31 mouse cellular contexts compared by ENCODE assay signal in the genomic region with DNA sequence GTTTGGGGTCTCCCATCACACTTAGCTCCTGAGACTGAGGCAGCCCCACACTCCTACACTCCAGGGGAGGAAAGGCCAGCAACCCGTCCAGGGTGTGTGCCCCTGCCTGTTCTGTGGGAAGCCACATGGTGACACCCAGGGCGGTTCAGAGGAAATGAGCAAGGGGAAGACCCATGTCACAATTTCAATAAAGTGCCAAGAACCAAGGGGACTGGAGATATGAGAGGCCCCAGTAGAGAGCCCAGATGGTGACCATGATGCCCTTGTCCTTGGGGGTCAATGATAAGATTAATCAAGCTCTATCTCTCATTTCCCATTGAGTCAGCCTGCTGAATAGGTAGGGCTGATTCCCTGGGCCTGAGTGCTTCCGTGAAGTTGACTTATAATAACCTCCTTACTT. TPM values are rescaled to one million over a fixed set of nuclear protein-coding genes. Genes with fewer than 3 reads are reported as not detected.
DNase-seq lines count a peak whose midpoint lies in the region; ATAC-seq and TF ChIP-seq lines count a peak whose summit lies in the region.
"Had no signal": no experiment of that assay in that cellular context is flagged by ENCODE, and none has a peak within 500 bp of the region (broad histone marks: within the 10 kb centered on the region; RNA-seq: fewer than 3 reads in every experiment).

No protein-coding gene starts in this region.

- peak; percentile 54 for DNase-seq in kidney, adult 2 months
- no peak for DNase-seq in kidney, postnatal 10 days
- DNase-seq in spleen, adult 2 months (ENCODE audit: low read depth in 1 of 2, low spot score in 2 of 2): no peak
- DNase-seq in spleen, adult 18-20 months: no peak
- peak; percentile 80 for DNase-seq in 416B (ENCODE audit: low read depth)
- DNase-seq: adrenal gland, postnatal 25 days; B cell, adult 2 months; cerebellum, adult 18-20 months; cerebellum, postnatal 10 days; heart, postnatal 10 days; kidney, adult 9 months; layer of hippocampus, postnatal 36 days; left cerebral cortex, postnatal 4 days; liver, embryonic 13.5 days; lung, adult 2 months; lung, postnatal 10 days; retina, postnatal 1 day; right cerebral cortex, postnatal 14 days; thymus, adult 2 months; thymus, postnatal 4 days had no signal

- no peak overlapping the region for H3K27ac ChIP-seq in kidney, adult 2 months (ENCODE audit: insufficient read depth, low read depth, low read length)
- H3K27ac ChIP-seq in spleen, adult 2 months (ENCODE audit: insufficient read depth, low read length): 0 out of 2 replicates have a peak overlapping the region, but pooled peaks have one; percentile 24
- H3K27ac ChIP-seq in intestine, embryonic 15.5 days: no peak overlapping the region
- no peak overlapping the region for H3K27ac ChIP-seq in forebrain, embryonic 12.5 days
- H3K27ac ChIP-seq: embryonic facial prominence, embryonic 13.5 days; forebrain, embryonic 10.5 days; heart, embryonic 13.5 days; hindbrain, embryonic 14.5 days; liver, embryonic 13.5 days had no signal

- no peak for TF ChIP-seq POLR2A in kidney, adult 2 months (IDR thresholded peaks at IDR 0.05; ENCODE audit: low read depth, low read length)
- TF ChIP-seq POLR2A in spleen, adult 2 months (IDR thresholded peaks at IDR 0.05; ENCODE audit: low read depth, low read length): no peak

- peak; percentile 26 for ATAC-seq in granulocyte monocyte progenitor cell, adult 5-6 weeks (replicated peaks; ENCODE audit: poor library complexity, severe bottlenecking)
- no peak for ATAC-seq in intestine, embryonic 15.5 days
- ATAC-seq in forebrain, embryonic 12.5 days (ENCODE audit: low FRiP score): no peak
- ATAC-seq: forebrain, embryonic 16.5 days; intestine, embryonic 16.5 days had no signal

- TF ChIP-seq CTCF in kidney, adult 2 months (conservative IDR thresholded peaks at IDR 0.05; ENCODE audit: insufficient read depth, insufficient read length, low read depth, low read length): no peak
- no peak for TF ChIP-seq CTCF in spleen, adult 2 months (IDR thresholded peaks at IDR 0.05; ENCODE audit: extremely low read depth, insufficient read depth, insufficient read length, insufficient replicate concordance)

- no peaks in the 10 kb centered on the region for H3K27me3 ChIP-seq in kidney, adult 2 months (replicated peaks; ENCODE audit: control insufficient read depth, insufficient read depth, low read length)
- H3K27me3 ChIP-seq in spleen, adult 2 months (ENCODE audit: control insufficient read depth, insufficient read depth, low read length): no peaks in the 10 kb centered on the region
- H3K27me3 ChIP-seq in intestine, embryonic 15.5 days (replicated peaks): no peaks in the 10 kb centered on the region
- peaks cover 10% of the 10 kb centered on the region for H3K27me3 ChIP-seq in forebrain, embryonic 12.5 days
- H3K27me3 ChIP-seq: embryonic facial prominence, embryonic 13.5 days had no signal

- peaks cover 20% of the 10 kb centered on the region for H3K4me1 ChIP-seq in kidney, adult 2 months (ENCODE audit: control insufficient read depth, insufficient read depth, low read length)
- H3K4me1 ChIP-seq in spleen, adult 2 months (ENCODE audit: control insufficient read depth, insufficient read depth, insufficient read length): peaks cover 27% of the 10 kb centered on the region
- peaks cover 17% of the 10 kb centered on the region for H3K4me1 ChIP-seq in intestine, embryonic 15.5 days (replicated peaks)
- peaks cover 35% of the 10 kb centered on the region for H3K4me1 ChIP-seq in forebrain, embryonic 12.5 days

- H3K9me3 ChIP-seq in intestine, embryonic 15.5 days: no peaks in the 10 kb centered on the region
- no peaks in the 10 kb centered on the region for H3K9me3 ChIP-seq in forebrain, embryonic 12.5 days
- H3K9me3 ChIP-seq: embryonic facial prominence, embryonic 13.5 days; forebrain, embryonic 10.5 days; G1E; heart, embryonic 13.5 days; liver, embryonic 13.5 days had no signal

- 66% methylated on average over 3 of the region's 3 CpGs for WGBS in kidney, adult 2 months
- WGBS in spleen, adult 2 months: 51% methylated on average over 3 of the region's 3 CpGs
- 78% methylated on average over 3 of the region's 3 CpGs for WGBS in intestine, embryonic 15.5 days
- WGBS in forebrain, embryonic 12.5 days: 89% methylated on average over 3 of the region's 3 CpGs

- H3K9ac ChIP-seq in intestine, embryonic 15.5 days: no peak overlapping the region
- H3K9ac ChIP-seq in forebrain, embryonic 12.5 days: no peak overlapping the region
- H3K9ac ChIP-seq: embryonic facial prominence, embryonic 13.5 days; heart, embryonic 13.5 days; hindbrain, embryonic 14.5 days; liver, embryonic 13.5 days had no signal

- no peak overlapping the region for H3K4me3 ChIP-seq in kidney, adult 2 months (ENCODE audit: insufficient read depth, low read depth, low read length)
- no peak overlapping the region for H3K4me3 ChIP-seq in spleen, adult 2 months (ENCODE audit: extremely low read depth, insufficient read depth, insufficient read length)
- H3K4me3 ChIP-seq in intestine, embryonic 15.5 days (replicated peaks): no peak overlapping the region
- no peak overlapping the region for H3K4me3 ChIP-seq in forebrain, embryonic 12.5 days (replicated peaks)
- H3K4me3 ChIP-seq: embryonic facial prominence, embryonic 13.5 days; forebrain, embryonic 10.5 days; heart, embryonic 13.5 days; liver, embryonic 13.5 days had no signal

- no peaks in the 10 kb centered on the region for H3K36me3 ChIP-seq in kidney, adult 2 months (ENCODE audit: control insufficient read depth, insufficient read depth, low read length)
- H3K36me3 ChIP-seq in spleen, adult 2 months (ENCODE audit: control insufficient read depth, insufficient read depth, low read length): no peaks in the 10 kb centered on the region
- no peaks in the 10 kb centered on the region for H3K36me3 ChIP-seq in intestine, embryonic 15.5 days
- peaks cover 1% of the 10 kb centered on the region for H3K36me3 ChIP-seq in forebrain, embryonic 12.5 days (replicated peaks)

- H3K4me2 ChIP-seq in intestine, embryonic 15.5 days (replicated peaks): no peak overlapping the region
- no peak overlapping the region for H3K4me2 ChIP-seq in forebrain, embryonic 12.5 days
- H3K4me2 ChIP-seq: embryonic facial prominence, embryonic 13.5 days; heart, embryonic 13.5 days; hindbrain, embryonic 14.5 days; liver, embryonic 13.5 days; midbrain, embryonic 11.5 days had no signal

RNA-seq across cellular contexts. Expression of gene Fam207a, which starts 3.6 kb away (rescaled TPM):
- 30.5 and 31.4 TPM in 2 replicates for polyA plus RNA-seq in kidney, adult 2 months (2012; rRNA removed)
- 21.1 and 25.6 TPM in 2 replicates for polyA plus RNA-seq in spleen, adult 2 months (2012; rRNA removed)
- 14.6 and 14.8 TPM in 2 replicates for total RNA-seq in granulocyte monocyte progenitor cell, adult 5-6 weeks (2014; fragmentation: Nextera tagmentation)
- 23.5 and 43.2 TPM in 2 replicates for total RNA-seq in granulocyte monocyte progenitor cell, adult 5-6 weeks (2017)
- 39.1 and 40.3 TPM in 2 replicates for polyA plus RNA-seq in intestine, embryonic 15.5 days (2015; fragmentation: Nextera tagmentation; extraction: Ambion mirVana)
- 39.4 and 44.1 TPM in 2 replicates for polyA plus RNA-seq in forebrain, embryonic 12.5 days (2016; fragmentation: Nextera tagmentation; extraction: Ambion mirVana)

RNA-seq across cellular contexts. Expression of gene Itgb2, which starts 10.9 kb away (rescaled TPM):
- 6.5 and 13.6 TPM in 2 replicates for polyA plus RNA-seq in kidney, adult 2 months (2012; rRNA removed)
- polyA plus RNA-seq in spleen, adult 2 months (2012; rRNA removed): 154 and 176 TPM in 2 replicates
- 17.1 and 28.9 TPM in 2 replicates for total RNA-seq in granulocyte monocyte progenitor cell, adult 5-6 weeks (2014; fragmentation: Nextera tagmentation)
- 32.0 and 36.6 TPM in 2 replicates for total RNA-seq in granulocyte monocyte progenitor cell, adult 5-6 weeks (2017)
- polyA plus RNA-seq in intestine, embryonic 15.5 days (2015; fragmentation: Nextera tagmentation; extraction: Ambion mirVana): 3.2 and 3.7 TPM in 2 replicates
- 0.64 and 0.74 TPM in 2 replicates for polyA plus RNA-seq in forebrain, embryonic 12.5 days (2016; fragmentation: Nextera tagmentation; extraction: Ambion mirVana)

Comparison
In these comparisons a context has a peak if more than half of its experiments do, and no peak if none do; other contexts are left out.
1. DNase-seq: peak in kidney, adult 2 months (single experiment) and 416B (single experiment); none in kidney, postnatal 10 days (single experiment), spleen, adult 2 months (0 of 2) and spleen, adult 18-20 months (0 of 2).
2. RNA of gene Itgb2, which starts 10.9 kb away (polyA plus RNA-seq): 154 to 176 TPM in spleen, adult 2 months; 6.5 to 13.6 TPM in kidney, adult 2 months, 3.2 to 3.7 TPM in intestine, embryonic 15.5 days and 0.64 to 0.74 TPM in forebrain, embryonic 12.5 days; every median in the first group is over 10 times any median in the second.